14 mouse cellular contexts compared by ENCODE assay signal in the genomic region with DNA sequence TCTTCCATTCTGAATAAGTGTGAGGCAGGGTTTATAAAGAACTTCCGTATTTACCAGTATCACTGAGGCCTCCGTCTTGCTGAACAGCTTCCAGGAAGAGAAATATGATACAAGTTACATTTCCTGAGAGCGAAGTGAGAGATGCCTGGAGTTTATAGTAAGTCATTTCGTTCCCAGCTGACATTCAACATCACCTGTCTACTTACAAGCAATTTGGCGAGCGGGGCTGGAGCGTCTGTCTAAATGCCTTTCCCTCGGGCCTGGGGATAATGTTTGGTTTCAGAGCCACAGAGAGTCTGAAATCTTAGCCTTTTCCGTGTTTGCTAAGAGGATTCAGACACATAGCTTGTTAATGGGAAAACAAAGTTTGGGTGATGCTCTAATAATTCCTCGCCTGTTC. TPM values are rescaled to one million over a fixed set of nuclear protein-coding genes. Genes with fewer than 3 reads are reported as not detected.
DNase-seq lines count a peak whose midpoint lies in the region; ATAC-seq and TF ChIP-seq lines count a peak whose summit lies in the region.
"Had no signal": no experiment of that assay in that cellular context is flagged by ENCODE, and none has a peak within 500 bp of the region (broad histone marks: within the 10 kb centered on the region; RNA-seq: fewer than 3 reads in every experiment).

No protein-coding gene starts in this region.

- H3K36me3 ChIP-seq in intestine, embryonic 14.5 days (ENCODE audit: control insufficient read depth, insufficient read depth, low read length) = no peaks in the 10 kb centered on the region
- H3K36me3 ChIP-seq in intestine, postnatal 0 days (ENCODE audit: control insufficient read depth, insufficient read depth) = no peaks in the 10 kb centered on the region
- no peaks in the 10 kb centered on the region for H3K36me3 ChIP-seq in limb, embryonic 14.5 days (ENCODE audit: control insufficient read depth, insufficient read depth, low read length)
- H3K36me3 ChIP-seq in hindbrain, embryonic 12.5 days = no peaks in the 10 kb centered on the region
- H3K36me3 ChIP-seq: forebrain, embryonic 12.5 days; liver, embryonic 12.5 days had no signal

- H3K4me2 ChIP-seq in intestine, embryonic 14.5 days (ENCODE audit: low read length) = peak overlapping the region; percentile 26; the same call in 1 of the 2 replicates
- H3K4me2 ChIP-seq in intestine, postnatal 0 days (replicated peaks; ENCODE audit: low read depth) = no peak overlapping the region
- H3K4me2 ChIP-seq in limb, embryonic 14.5 days (replicated peaks; ENCODE audit: low read depth, low read length, severe bottlenecking) = 0 out of 2 replicates have a peak overlapping the region, but pooled peaks have one; percentile 6
- H3K4me2 ChIP-seq in hindbrain, embryonic 12.5 days (replicated peaks) = no peak overlapping the region
- H3K4me2 ChIP-seq: forebrain, embryonic 12.5 days; liver, embryonic 12.5 days had no signal

- peak in 1 of 2 experiments; percentile 17 for DNase-seq in cerebellum, adult 2 months
- no peak for DNase-seq in cerebellum, adult 8-10 months
- DNase-seq in intestine, embryonic 14.5 days (ENCODE audit: low spot score) = no peak
- DNase-seq in NIH3T3 (ENCODE audit: low read depth) = peak; percentile 2
- peak; percentile 47 for DNase-seq in limb, embryonic 14.5 days (ENCODE audit: low spot score)
- DNase-seq in ovary, postnatal 36 days (ENCODE audit: low spot score) = no peak
- DNase-seq: adrenal gland, adult 2 months; layer of hippocampus, postnatal 36 days; right cerebral cortex, postnatal 25 days had no signal

- H3K4me3 ChIP-seq in cerebellum, adult 2 months (replicated peaks; ENCODE audit: insufficient read depth, low read depth, low read length) = no peak overlapping the region
- no peak overlapping the region for H3K4me3 ChIP-seq in intestine, embryonic 14.5 days (ENCODE audit: low read depth, low read length)
- H3K4me3 ChIP-seq in intestine, postnatal 0 days (ENCODE audit: low read depth, low read length) = no peak overlapping the region
- no peak overlapping the region for H3K4me3 ChIP-seq in limb, embryonic 14.5 days (replicated peaks; ENCODE audit: low read length)
- H3K4me3 ChIP-seq in hindbrain, embryonic 12.5 days = no peak overlapping the region
- H3K4me3 ChIP-seq: forebrain, embryonic 12.5 days; liver, embryonic 12.5 days had no signal

- H3K9ac ChIP-seq in intestine, embryonic 14.5 days (ENCODE audit: low read length) = no peak overlapping the region
- H3K9ac ChIP-seq in intestine, postnatal 0 days (ENCODE audit: low read depth, low read length) = no peak overlapping the region
- H3K9ac ChIP-seq in limb, embryonic 14.5 days (ENCODE audit: low read depth, low read length, severe bottlenecking) = no peak overlapping the region
- H3K9ac ChIP-seq in hindbrain, embryonic 12.5 days = no peak overlapping the region
- H3K9ac ChIP-seq: forebrain, embryonic 12.5 days; liver, embryonic 12.5 days had no signal

- no peak for ATAC-seq in intestine, embryonic 14.5 days (replicated peaks; ENCODE audit: low FRiP score, low TSS enrichment, low read depth)
- no peak for ATAC-seq in intestine, postnatal 0 days
- peak; percentile 75 for ATAC-seq in limb, embryonic 14.5 days (ENCODE audit: low FRiP score, low read depth)
- ATAC-seq in hindbrain, embryonic 12.5 days (ENCODE audit: low FRiP score) = no peak
- ATAC-seq: hindbrain, postnatal 0 days; liver, embryonic 12.5 days had no signal

- no peak for TF ChIP-seq CTCF in cerebellum, adult 2 months (IDR thresholded peaks at IDR 0.05; ENCODE audit: borderline replicate concordance, insufficient read depth, low read depth, low read length)
- no peak for TF ChIP-seq CTCF in intestine, postnatal 0 days (IDR thresholded peaks at IDR 0.05; ENCODE audit: low read depth)

- no peak for TF ChIP-seq POLR2A in cerebellum, adult 2 months (IDR thresholded peaks at IDR 0.05; ENCODE audit: borderline replicate concordance, insufficient read depth, low read length)
- TF ChIP-seq POLR2A in limb, embryonic 14.5 days (IDR thresholded peaks at IDR 0.05; ENCODE audit: borderline replicate concordance, extremely low read depth, insufficient read depth, insufficient read length) = no peak

- no peaks in the 10 kb centered on the region for H3K9me3 ChIP-seq in intestine, embryonic 14.5 days (ENCODE audit: control insufficient read depth, low read length)
- no peaks in the 10 kb centered on the region for H3K9me3 ChIP-seq in intestine, postnatal 0 days (ENCODE audit: control insufficient read depth)
- H3K9me3 ChIP-seq in limb, embryonic 14.5 days (ENCODE audit: control insufficient read depth, low read length) = no peaks in the 10 kb centered on the region
- no peaks in the 10 kb centered on the region for H3K9me3 ChIP-seq in hindbrain, embryonic 12.5 days (replicated peaks)
- H3K9me3 ChIP-seq: forebrain, embryonic 12.5 days; liver, embryonic 12.5 days had no signal

- peak overlapping the region; percentile 55 for H3K27ac ChIP-seq in cerebellum, adult 2 months (ENCODE audit: insufficient read depth, low read length)
- H3K27ac ChIP-seq in intestine, embryonic 14.5 days (ENCODE audit: low read depth) = no peak overlapping the region
- H3K27ac ChIP-seq in intestine, postnatal 0 days (ENCODE audit: low read depth, low read length) = no peak overlapping the region
- peak overlapping the region; percentile 48; the same call in 1 of the 2 replicates for H3K27ac ChIP-seq in limb, embryonic 14.5 days (replicated peaks; ENCODE audit: low read depth, low read length)
- no peak overlapping the region for H3K27ac ChIP-seq in hindbrain, embryonic 12.5 days
- H3K27ac ChIP-seq: forebrain, embryonic 12.5 days; hindbrain, postnatal 0 days; liver, embryonic 12.5 days had no signal

- peaks cover 11% of the 10 kb centered on the region for H3K4me1 ChIP-seq in cerebellum, adult 2 months (ENCODE audit: control insufficient read depth, insufficient read depth, low read length)
- H3K4me1 ChIP-seq in intestine, embryonic 14.5 days (replicated peaks; ENCODE audit: control insufficient read depth, insufficient read depth, low read length) = no peaks in the 10 kb centered on the region; the same call in 1 of the 2 replicates
- no peaks in the 10 kb centered on the region for H3K4me1 ChIP-seq in intestine, postnatal 0 days (replicated peaks; ENCODE audit: control insufficient read depth, insufficient read depth, low read length)
- H3K4me1 ChIP-seq in limb, embryonic 14.5 days (ENCODE audit: control insufficient read depth, insufficient read depth, low read length) = peaks cover 6% of the 10 kb centered on the region; the same call in 1 of the 2 replicates
- H3K4me1 ChIP-seq in hindbrain, embryonic 12.5 days = 0 out of 2 replicates have a peak, but pooled peaks cover 2% of the 10 kb centered on the region
- H3K4me1 ChIP-seq: forebrain, embryonic 12.5 days; liver, embryonic 12.5 days had no signal

- H3K27me3 ChIP-seq in cerebellum, adult 2 months (ENCODE audit: control insufficient read depth, insufficient read depth, low read length) = no peaks in the 10 kb centered on the region
- H3K27me3 ChIP-seq in intestine, embryonic 14.5 days (replicated peaks; ENCODE audit: control insufficient read depth, insufficient read depth, low read length) = no peaks in the 10 kb centered on the region
- H3K27me3 ChIP-seq in intestine, postnatal 0 days (replicated peaks; ENCODE audit: control insufficient read depth, insufficient read depth, low read length) = no peaks in the 10 kb centered on the region
- H3K27me3 ChIP-seq in limb, embryonic 14.5 days (ENCODE audit: control insufficient read depth, insufficient read depth, low read length) = no peaks in the 10 kb centered on the region
- H3K27me3 ChIP-seq in hindbrain, embryonic 12.5 days = no peaks in the 10 kb centered on the region
- H3K27me3 ChIP-seq: forebrain, embryonic 12.5 days; liver, embryonic 12.5 days had no signal

- WGBS in cerebellum, adult 2 months = 60% methylated on average over 10 of the region's 10 CpGs
- WGBS in intestine, embryonic 14.5 days = 26% methylated on average over 10 of the region's 10 CpGs
- whole genome bisulfite sequencing in intestine, postnatal 0 days = 50% methylated on average over 10 of the region's 10 CpGs
- WGBS in limb, embryonic 14.5 days = 20% methylated on average over 10 of the region's 10 CpGs
- WGBS in hindbrain, embryonic 12.5 days = 66% methylated on average over 10 of the region's 10 CpGs

RNA-seq across cellular contexts. Expression of a gene that starts 37.2 kb away (rescaled TPM):
- polyA plus RNA-seq in cerebellum, adult 2 months (2012; rRNA removed) = 3.3 and 3.6 TPM in 2 replicates
- 0.73 and 0.74 TPM in 2 replicates for polyA plus RNA-seq in intestine, embryonic 14.5 days (2014; fragmentation: Nextera tagmentation; extraction: Ambion mirVana)
- polyA plus RNA-seq in intestine, postnatal 0 days (2015; fragmentation: Nextera tagmentation; extraction: Ambion mirVana) = 0.09 and 0.38 TPM in 2 replicates
- 0.98 and 1.1 TPM in 2 replicates for polyA plus RNA-seq in limb, embryonic 14.5 days (2012; rRNA removed)
- polyA plus RNA-seq in limb, embryonic 14.5 days (2014; fragmentation: Nextera tagmentation; extraction: Ambion mirVana) = 4.2 and 5.1 TPM in 2 replicates
- 0.71 and 1.3 TPM in 2 replicates for polyA plus RNA-seq in hindbrain, embryonic 12.5 days (2016; fragmentation: Nextera tagmentation; extraction: Ambion mirVana)
- polyA plus RNA-seq: adrenal gland, adult 2 months; liver, embryonic 12.5 days had no signal

Comparison
In these comparisons a context has a peak if more than half of its experiments do, and no peak if none do; other contexts are left out.
1. H3K4me2 ChIP-seq: peak in intestine, embryonic 14.5 days (single experiment) and limb, embryonic 14.5 days (single experiment); none in intestine, postnatal 0 days (single experiment) and hindbrain, embryonic 12.5 days (single experiment).
2. DNase-seq: peak in NIH3T3 (single experiment) and limb, embryonic 14.5 days (single experiment); none in cerebellum, adult 8-10 months (single experiment), intestine, embryonic 14.5 days (single experiment) and ovary, postnatal 36 days (single experiment).
3. H3K27ac ChIP-seq: peak in cerebellum, adult 2 months (single experiment) and limb, embryonic 14.5 days (single experiment); none in intestine, embryonic 14.5 days (single experiment), intestine, postnatal 0 days (single experiment) and hindbrain, embryonic 12.5 days (single experiment).